Mouse (Mus musculus): ENCODE measurements around the gene Ankrd17.

GRCm38 (mm10) chr5:90353552-90354317 is 12.6 kb downstream of the Ankrd17 start:
- TF ChIP-seq POLR2A (IDR thresholded peaks at IDR 0.05; ENCODE audit: insufficient read depth, low read depth, low read length): no peak
- no peak for TF ChIP-seq EP300 (IDR thresholded peaks at IDR 0.05; ENCODE audit: insufficient read depth, low read depth, low read length)
